Mouse (Mus musculus) thymus, adult 2 months (tissue): ENCODE measurements around the gene Lipt2.

Experiments
- CTCF ChIP-seq: fragments of 200-500 bp; IDR thresholded peaks from 2 replicates; pipeline ENCODE4 v1.5.1; 2012; ENCODE audit warnings: mild to moderate bottlenecking, control low read depth, low read length, moderate library complexity, borderline replicate concordance; ENCODE audit not compliant: control insufficient read depth, poor library complexity, insufficient read depth; ENCODE audit errors: extremely low read depth
- POLR2A ChIP-seq: fragments of 200-500 bp; IDR thresholded peaks from 2 replicates; pipeline ENCODE4 v1.6.1; 2012; ENCODE audit warnings: mild to moderate bottlenecking, low read length, control low read depth, moderate library complexity; ENCODE audit not compliant: control insufficient read depth, poor library complexity, insufficient read depth; ENCODE audit errors: extremely low read depth

GRCm38 (mm10) chr7:100157669-100158068 is 1.4 kb upstream of the Lipt2 start:
- TF ChIP-seq POLR2A (no peak), CTCF (no peak)
